Mouse (Mus musculus) brain, embryonic 14.5 days (tissue): ENCODE results near the gene Abcg2.

ENCODE experiments used
- CTCF ChIP-seq: fragments of 200-500 bp; IDR thresholded peaks from 2 replicates; pipeline ENCODE4 v1.5.1; 2012; ENCODE audit warnings: inconsistent platforms, mild to moderate bottlenecking, moderate library complexity, borderline replicate concordance; ENCODE audit not compliant: insufficient read depth, insufficient read length; ENCODE audit errors: extremely low read depth
- POLR2A ChIP-seq: fragments of 200-500 bp; IDR thresholded peaks from 2 replicates; pipeline ENCODE4 v1.6.1; 2012; ENCODE audit warnings: mild to moderate bottlenecking, inconsistent platforms, borderline replicate concordance; ENCODE audit not compliant: poor library complexity, insufficient read depth, insufficient read length, severe bottlenecking; ENCODE audit errors: extremely low read depth

DNA sequence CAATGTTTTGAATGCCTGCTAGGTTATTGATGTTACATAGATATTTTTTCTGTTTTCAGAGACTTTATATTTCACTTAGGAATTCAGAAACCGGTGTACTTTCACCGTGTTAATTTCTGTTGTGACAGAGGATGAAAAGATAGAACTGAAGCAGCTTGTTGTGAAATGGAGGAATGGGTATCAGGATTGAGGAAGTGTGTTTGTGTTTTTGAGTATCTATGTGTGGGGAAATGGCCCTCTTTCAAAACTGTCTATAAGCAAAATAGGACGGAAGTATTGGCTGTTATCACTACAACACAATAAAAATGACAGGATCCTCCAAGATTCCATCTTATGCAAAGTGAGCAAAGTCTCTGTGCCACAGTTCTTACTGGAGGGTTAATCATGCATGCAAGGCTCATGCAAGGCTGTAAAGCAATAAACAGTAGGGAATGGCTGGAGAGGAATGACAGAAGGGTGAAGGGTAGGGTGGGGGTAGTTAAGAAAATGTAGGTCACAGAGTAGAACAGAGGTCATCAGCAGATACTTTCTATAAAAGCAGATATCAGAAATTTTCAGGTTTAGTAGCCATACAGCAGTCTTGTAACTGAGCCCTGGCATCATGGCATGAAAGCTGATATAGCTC, 76.7 kb downstream of the Abcg2 start:
- TF ChIP-seq CTCF (no peak), POLR2A (no peak)
